Mouse (Mus musculus): ENCODE measurements around the gene Ly6g5c.

GRCm38 (mm10) chr17:35105740-35106389 lies 2.2 kb upstream of the Ly6g5c start:
- peak; percentile 59 for TF ChIP-seq CTCF (IDR thresholded peaks at IDR 0.05; ENCODE audit: low read depth)
- no peak for TF ChIP-seq EP300 (IDR thresholded peaks at IDR 0.05; ENCODE audit: low read depth)

All from heart, postnatal 0 days (tissue).